Mouse (Mus musculus): ENCODE data around the gene Rab3ip.

GRCm38 (mm10) chr10:116980273-116980672 lies 29.7 kb upstream of the Rab3ip start:
- no peak for TF ChIP-seq EP300 (IDR thresholded peaks at IDR 0.05; ENCODE audit: low read depth)
- TF ChIP-seq CTCF (IDR thresholded peaks at IDR 0.05; ENCODE audit: low read depth), result no peak
